Mouse (Mus musculus): ENCODE data around the gene Dmrtb1.

- peak; percentile 50; the same call in 1 of the 2 replicates for TF ChIP-seq CTCF (IDR thresholded peaks at IDR 0.05; ENCODE audit: low read depth, low read length)
- TF ChIP-seq POLR2A (IDR thresholded peaks at IDR 0.05; ENCODE audit: extremely low read depth, insufficient read depth, low read length), result no peak
Observed at GRCm38 (mm10) chr4:107704185-107704584, 20.2 kb upstream of the Dmrtb1 start.

Measured in liver, adult 2 months (tissue).